Mouse (Mus musculus) layer of hippocampus, postnatal 14 days (tissue): ENCODE measurements around the gene Ezh1. TPM values are rescaled to one million over a fixed set of nuclear protein-coding genes. Genes with fewer than 3 reads are reported as not detected.

Experiments
- DNase-seq, 2 experiments: peaks; one replicate each; pipeline ENCODE4 v3.0.0; 2021 to 2022; ENCODE audit warnings: low spot score in 2 of 2, mixed read lengths in 1 of 2
- total RNA-seq, 2 experiments: library from RNA; stranded (reverse); gene quantifications; 2 replicates each; pipeline ENCODE4 v1.2.3; 2021

Ezh1 gene
- total RNA-seq, 2 experiments from 2014 or later, result 38.2 to 40.0 TPM

- DNase-seq, result no peak
Observed at GRCm38 (mm10) chr11:101149178-101150105, 76.8 kb downstream of the Ezh1 start.

GRCm38 (mm10) chr11:101148751-101149150, 77.5 kb downstream of the Ezh1 start:
- no peak for DNase-seq

GRCm38 (mm10) chr11:101146377-101146776, 79.9 kb downstream of the Ezh1 start:
- no peak for DNase-seq

- DNase-seq, result peak in 1 of 2 experiments; percentile 43
Observed at GRCm38 (mm10) chr11:101143338-101144225, 82.7 kb downstream of the Ezh1 start.

GRCm38 (mm10) chr11:101142215-101142967, 83.9 kb downstream of the Ezh1 start:
- no peak for DNase-seq

Other genes with a start within 250 kb of the Ezh1 start
- gene Atp6v0a1, start 217.0 kb downstream of the Ezh1 start, total RNA-seq, result 100 to 1,000 TPM; 451 to 457 TPM
- gene Naglu, start 156.5 kb downstream of the Ezh1 start, total RNA-seq, result 10 to 100 TPM in 1 of 2 experiments, 1 to 10 TPM in 1; 9.3 to 10.3 TPM
- gene Hsd17b1, start 148.1 kb downstream of the Ezh1 start, total RNA-seq, result under 1 TPM; 0.38 to 0.81 TPM
- 10 to 100 TPM; 32.6 to 35.7 TPM for gene Coasy, start 143.9 kb downstream of the Ezh1 start, total RNA-seq
- gene Mlx, start 139.2 kb downstream of the Ezh1 start, total RNA-seq, result 10 to 100 TPM; 46.3 to 49.6 TPM
- gene Psmc3ip, start 131.0 kb downstream of the Ezh1 start, total RNA-seq, result 1 to 10 TPM; 2.7 to 4.9 TPM
- gene Retreg3, start 106.6 kb downstream of the Ezh1 start, total RNA-seq, result 10 to 100 TPM; 57.1 to 61.1 TPM
- 10 to 100 TPM; 48.9 to 52.6 TPM for gene Tubg1, start 106.5 kb downstream of the Ezh1 start, total RNA-seq
- 10 to 100 TPM; 36.7 to 41.0 TPM for gene Tubg2, start 70.6 kb downstream of the Ezh1 start, total RNA-seq
- gene Cntnap1, start 55.9 kb downstream of the Ezh1 start, total RNA-seq, result 100 to 1,000 TPM; 137 to 149 TPM
- gene Plekhh3, start 55.1 kb downstream of the Ezh1 start, total RNA-seq, result 10 to 100 TPM; 14.2 to 16.1 TPM
- gene Ccr10, start 51.0 kb downstream of the Ezh1 start, total RNA-seq, result under 1 TPM in 1 of 2 experiments, not detected in 1; 0.18 TPM
- 10 to 100 TPM; 74.0 to 75.7 TPM for gene Ramp2, start 19.6 kb upstream of the Ezh1 start, total RNA-seq
- gene Vps25, start 27.2 kb upstream of the Ezh1 start, total RNA-seq, result 10 to 100 TPM; 72.3 to 80.9 TPM
- gene Wnk4, start 34.1 kb upstream of the Ezh1 start, total RNA-seq, result 1 to 10 TPM; 6.9 to 9.4 TPM
- gene Cntd1, start 52.5 kb upstream of the Ezh1 start, total RNA-seq, result under 1 TPM; 0.33 to 0.46 TPM
- 10 to 100 TPM; 82.2 to 93.7 TPM for gene Coa3, start 52.7 kb upstream of the Ezh1 start, total RNA-seq
- 100 to 1,000 TPM; 182 to 185 TPM for gene Becn1, start 75.8 kb upstream of the Ezh1 start, total RNA-seq
- gene Psme3, start 89.8 kb upstream of the Ezh1 start, total RNA-seq, result 100 to 1,000 TPM; 103 to 114 TPM
- gene Aoc2, start 98.6 kb upstream of the Ezh1 start, total RNA-seq, result 1 to 10 TPM; 4.8 to 5.4 TPM
- gene Aoc3, start 104.1 kb upstream of the Ezh1 start, total RNA-seq, result 1 to 10 TPM; 1.6 to 2.7 TPM
- gene G6pc, start 141.1 kb upstream of the Ezh1 start, total RNA-seq, result under 1 TPM in 1 of 2 experiments, not detected in 1; 0.14 TPM
- gene Aarsd1, start 191.2 kb upstream of the Ezh1 start, total RNA-seq, result 10 to 100 TPM; 41.9 to 43.7 TPM
- gene Gm27029, start 198.3 kb upstream of the Ezh1 start, total RNA-seq, result 1 to 10 TPM; 4.8 to 5.7 TPM
- 10 to 100 TPM; 29.7 to 30.1 TPM for gene Rundc1, start 198.6 kb upstream of the Ezh1 start, total RNA-seq
- 1 to 10 TPM; 3.2 to 4.8 TPM for gene Ptges3l, start 198.9 kb upstream of the Ezh1 start, total RNA-seq
- 10 to 100 TPM; 45.9 to 49.9 TPM for gene Rpl27, start 215.8 kb upstream of the Ezh1 start, total RNA-seq
- gene Ifi35, start 221.9 kb upstream of the Ezh1 start, total RNA-seq, result 1 to 10 TPM; 2.6 to 3.1 TPM
- gene Rnd2, start 238.5 kb upstream of the Ezh1 start, total RNA-seq, result 100 to 1,000 TPM; 210 to 231 TPM
- 10 to 100 TPM; 53.0 to 64.9 TPM for gene Vat1, start 239.8 kb upstream of the Ezh1 start, total RNA-seq